Mouse (Mus musculus): ENCODE measurements around the gene Ifi208. TPM values are rescaled to one million over a fixed set of nuclear protein-coding genes. Genes with fewer than 3 reads are reported as not detected.

Ifi208 gene
- polyA plus RNA-seq, 1 experiment from 2014 or later: not detected

DNA sequence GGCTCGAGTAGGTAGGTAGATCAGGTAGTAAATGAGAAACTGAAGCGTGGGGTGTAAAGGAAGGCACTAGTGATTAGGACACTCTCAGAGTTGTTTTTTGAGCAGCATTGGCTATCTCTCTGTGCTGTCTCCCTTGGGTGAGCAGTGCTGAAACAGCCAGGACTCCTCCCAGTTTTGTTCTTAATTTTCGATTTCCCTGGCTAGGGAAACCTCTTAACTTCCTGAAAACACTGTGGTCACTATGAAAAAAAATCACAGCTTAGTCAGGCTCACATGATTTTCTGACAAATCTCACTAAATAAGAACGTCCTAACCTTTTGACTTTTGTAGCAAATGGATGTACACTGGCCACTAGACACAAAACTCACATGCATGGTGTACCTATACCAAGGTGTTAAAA is 68.2 kb downstream of the Ifi208 start, which contains the start of gene Ifi207:
Gene Ifi207 (minus strand): TSS at position 92 of the 400 bp plus-strand sequence.
- WGBS: 77% methylated on average over 4 of the region's 4 CpGs
- H3K27ac ChIP-seq: no peak within 1 kb of the TSS
- no peak within 1 kb of the TSS for H3K4me2 ChIP-seq
- H3K4me3 ChIP-seq (replicated peaks): no peak within 1 kb of the TSS
- H3K36me3 ChIP-seq (replicated peaks): no peaks in the 10 kb centered on the region
- H3K9me3 ChIP-seq: no peaks in the 10 kb centered on the region
- no peak for ATAC-seq (ENCODE audit: low FRiP score)
- no peak within 1 kb of the TSS for H3K9ac ChIP-seq
- no peaks in the 10 kb centered on the region for H3K4me1 ChIP-seq
- H3K27me3 ChIP-seq: no peaks in the 10 kb centered on the region

DNA sequence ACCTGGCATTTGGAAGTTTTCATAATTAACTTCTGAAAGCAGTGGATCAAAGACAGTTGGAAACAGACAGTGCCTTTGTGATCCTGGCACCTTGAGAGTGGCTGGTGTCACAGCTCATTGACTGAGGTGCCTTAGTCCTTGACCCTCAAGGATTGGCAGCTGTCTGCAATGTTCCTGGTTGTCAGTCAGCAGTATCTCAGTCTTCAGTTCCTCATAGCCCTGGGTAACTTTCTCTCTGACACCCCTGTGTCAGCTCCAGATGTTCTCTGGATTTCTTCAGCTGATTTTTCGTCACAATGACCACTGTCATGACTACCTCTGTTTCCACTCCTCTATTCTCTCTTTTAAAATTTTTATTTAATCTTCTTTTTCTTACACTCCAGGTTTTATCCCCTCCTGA is 68.8 kb downstream of the Ifi208 start:
- H3K27ac ChIP-seq: no peak overlapping the region
- no peaks in the 10 kb centered on the region for H3K9me3 ChIP-seq
- ATAC-seq (ENCODE audit: low FRiP score): no peak
- H3K36me3 ChIP-seq (replicated peaks): no peaks in the 10 kb centered on the region
- no peak overlapping the region for H3K9ac ChIP-seq
- H3K4me1 ChIP-seq: no peaks in the 10 kb centered on the region
- WGBS: 79% methylated on average over 1 of the region's 1 CpGs
- H3K27me3 ChIP-seq: no peaks in the 10 kb centered on the region
- no peak overlapping the region for H3K4me2 ChIP-seq
- H3K4me3 ChIP-seq (replicated peaks): no peak overlapping the region

Small RNAs within 50 kb of the gene (microRNA-seq; reads per million reads assigned to microRNA genes)
- not detected for gene Gm44339

Other genes starting within 250 kb of the Ifi208 start
- not detected in 2 replicates for gene Ifi206, start 182.6 kb upstream of the Ifi208 start, polyA plus RNA-seq (2016; fragmentation: Nextera tagmentation; extraction: Ambion mirVana)
- not detected in 2 replicates for gene Ifi214, start 137.7 kb upstream of the Ifi208 start, polyA plus RNA-seq (2016; fragmentation: Nextera tagmentation; extraction: Ambion mirVana)
- not detected in 2 replicates for gene Ifi213, start 74.4 kb upstream of the Ifi208 start, polyA plus RNA-seq (2016; fragmentation: Nextera tagmentation; extraction: Ambion mirVana)
- 0.05 TPM in 1 of 2 replicates, not detected in the other for gene Ifi209, start 42.8 kb upstream of the Ifi208 start, polyA plus RNA-seq (2016; fragmentation: Nextera tagmentation; extraction: Ambion mirVana)
- 0.18 and 0.33 TPM in 2 replicates for gene Ifi207, start 68.1 kb downstream of the Ifi208 start, polyA plus RNA-seq (2016; fragmentation: Nextera tagmentation; extraction: Ambion mirVana)
- 0.36 and 0.72 TPM in 2 replicates for gene Ifi204, start 93.3 kb downstream of the Ifi208 start, polyA plus RNA-seq (2016; fragmentation: Nextera tagmentation; extraction: Ambion mirVana)
- gene Ifi211, start 239.4 kb downstream of the Ifi208 start, polyA plus RNA-seq (2016; fragmentation: Nextera tagmentation; extraction: Ambion mirVana): 0.13 and 0.18 TPM in 2 replicates